Mouse (Mus musculus) forelimb bud, embryonic 11.5 days (tissue): ENCODE results near the gene Vmn1r82.

Experiments used
- DNase-seq: peaks from one replicate; pipeline ENCODE4 v3.0.0-alpha.2; 2012; ENCODE audit warnings: low read depth, low spot score

Vmn1r82 gene

DNA sequence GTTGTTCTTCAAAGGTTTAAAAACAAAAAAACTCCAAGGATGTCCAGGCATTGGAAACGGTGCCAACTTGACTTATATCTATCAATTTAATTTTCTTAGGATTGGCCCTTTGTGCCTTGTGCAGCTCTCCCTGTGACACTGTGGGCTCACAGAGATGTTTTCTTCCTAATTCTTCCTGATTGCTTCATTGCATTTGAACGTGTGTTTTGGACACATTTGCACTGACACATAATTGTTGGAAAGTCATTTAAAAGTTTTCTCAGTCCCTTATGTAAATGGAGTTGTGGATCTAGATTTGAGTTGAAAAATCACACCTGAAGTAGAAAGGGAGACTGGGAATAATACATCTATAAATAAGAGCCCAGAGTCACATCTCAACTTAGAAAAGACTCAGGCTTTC lies at the start of gene Vmn1r82:
Gene Vmn1r82 (plus strand): TSS at position 301 of the 400 bp plus-strand sequence.
- DNase-seq: no peak

DNA sequence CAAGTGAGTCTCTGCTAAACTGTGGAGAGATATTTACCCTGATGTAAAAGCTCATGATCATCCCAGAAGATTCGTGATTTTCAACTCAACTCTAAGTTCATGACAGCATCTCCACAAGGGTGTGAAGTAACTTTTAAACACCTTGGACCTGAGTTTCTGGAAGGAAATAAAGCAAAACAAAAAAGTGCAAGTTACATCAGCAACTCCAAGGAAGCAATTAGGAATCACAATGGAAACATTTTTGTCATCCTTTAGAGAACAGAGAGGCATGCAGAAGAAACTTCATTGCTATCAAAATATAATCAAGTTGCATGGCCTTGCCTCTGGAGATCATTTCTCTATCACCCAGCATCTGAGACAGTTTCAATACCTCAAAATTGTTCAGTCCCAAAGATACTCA lies 32.1 kb upstream of the Vmn1r82 start, which contains the start of gene Vmn1r81:
Gene Vmn1r81 (minus strand): TSS at position 101 of the 400 bp plus-strand sequence.
- no peak for DNase-seq

DNA sequence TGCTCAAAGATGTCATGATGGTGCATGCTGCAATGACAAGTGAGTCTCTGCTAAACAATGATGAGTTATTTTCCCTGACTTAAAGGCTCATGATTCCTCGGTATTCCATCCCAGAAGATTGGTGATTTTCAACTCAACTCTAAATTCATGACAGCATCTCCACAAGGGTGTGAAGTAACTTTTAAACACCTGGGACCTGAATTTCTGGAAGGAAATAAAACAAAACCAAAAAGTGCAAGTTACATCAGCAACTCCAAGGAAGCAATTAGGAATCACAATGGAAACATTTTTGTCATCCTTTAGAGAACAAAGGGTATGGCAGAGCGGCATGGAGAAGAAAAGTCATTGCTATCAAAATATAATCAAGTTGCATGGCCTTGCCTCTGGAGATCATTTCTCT lies 29.2 kb downstream of the Vmn1r82 start, which contains the start of gene Vmn1r83:
Gene Vmn1r83 (minus strand): TSS at position 101 of the 400 bp plus-strand sequence.
- DNase-seq: no peak
